Mouse (Mus musculus): ENCODE measurements around the gene Ramp3. TPM values are rescaled to one million over a fixed set of nuclear protein-coding genes. Genes with fewer than 3 reads are reported as not detected.
A peak's percentile ranks its signal among the peaks of the same experiment; 100 is the strongest.
"Not testable (repeated sequence)": the region's sequence is repeated elsewhere in the genome, so short reads cannot be mapped to it uniquely, and the experiment has no call there.

Gene Ramp3
- polyA plus RNA-seq, 1 experiment from 2014 or later = 26.7 TPM

DNA sequence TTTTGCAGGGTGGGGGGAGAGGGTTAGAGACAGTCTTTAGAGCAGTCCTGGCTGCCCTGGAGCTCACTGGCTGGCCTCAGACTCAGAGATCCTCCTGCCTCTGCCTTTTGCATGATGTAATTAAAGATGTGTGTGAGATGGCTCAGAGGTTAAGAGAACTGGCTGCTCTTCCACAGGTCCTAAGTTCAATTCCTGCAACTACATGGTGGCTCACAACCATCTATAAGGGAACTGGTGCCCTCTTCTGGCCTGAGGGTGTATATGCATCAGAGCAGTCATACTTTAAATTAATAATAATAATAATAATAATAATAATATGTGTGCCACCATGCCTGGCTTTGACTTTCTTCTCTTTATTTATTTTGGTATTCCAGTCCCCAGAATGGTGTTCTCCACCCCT, 28.7 kb upstream of the Ramp3 start:
- no peak overlapping the region for H3K4me3 ChIP-seq (replicated peaks; ENCODE audit: low read length)
- H3K4me2 ChIP-seq (replicated peaks) = no peak overlapping the region
- no peak overlapping the region for H3K9ac ChIP-seq
- H3K4me1 ChIP-seq (replicated peaks; ENCODE audit: control insufficient read depth, insufficient read depth, low read length) = peaks cover 14% of the 10 kb centered on the region
- H3K9me3 ChIP-seq (ENCODE audit: control insufficient read depth, low read length) = no peaks in the 10 kb centered on the region
- no peak for ATAC-seq (ENCODE audit: low FRiP score)
- H3K27ac ChIP-seq = no peak overlapping the region
- H3K27me3 ChIP-seq (ENCODE audit: control insufficient read depth, insufficient read depth, low read length) = no peaks in the 10 kb centered on the region
- DNase-seq (ENCODE audit: low spot score) = peak; percentile 31
- H3K36me3 ChIP-seq (replicated peaks; ENCODE audit: control insufficient read depth, insufficient read depth) = no peaks in the 10 kb centered on the region

DNA sequence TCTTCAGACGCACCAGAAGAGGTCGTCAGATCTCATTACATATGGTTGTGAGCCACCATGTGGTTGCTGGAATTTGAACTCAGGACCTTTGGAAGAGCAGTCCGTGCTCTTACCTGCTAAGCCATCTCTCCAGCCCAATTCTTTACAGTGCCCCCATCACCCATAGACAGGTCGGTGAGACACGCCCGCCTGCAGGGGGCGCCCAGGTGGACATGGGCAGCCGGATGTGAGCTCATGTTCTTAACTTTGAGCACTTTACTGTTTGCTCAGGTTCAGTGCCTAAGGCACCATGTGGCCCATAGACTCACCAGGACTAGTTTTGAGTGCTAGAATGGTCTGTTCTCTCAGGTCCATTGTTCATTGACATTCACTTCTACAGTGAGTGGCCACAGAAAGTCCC, 22.2 kb upstream of the Ramp3 start:
- Histone ChIP-seq H3K36me3 (replicated peaks; ENCODE audit: control insufficient read depth, insufficient read depth) (no peaks in the 10 kb centered on the region), H3K9ac (no peak overlapping the region), H3K27me3 (ENCODE audit: control insufficient read depth, insufficient read depth, low read length) (no peaks in the 10 kb centered on the region), H3K27ac (no peak overlapping the region), H3K4me2 (replicated peaks) (no peak overlapping the region), H3K4me3 (replicated peaks; ENCODE audit: low read length) (no peak overlapping the region), H3K9me3 (ENCODE audit: control insufficient read depth, low read length) (no peaks in the 10 kb centered on the region), H3K4me1 (replicated peaks; ENCODE audit: control insufficient read depth, insufficient read depth, low read length) (no peaks in the 10 kb centered on the region)
- ATAC-seq (ENCODE audit: low FRiP score) (no peak; the same call in 1 of the 2 replicates), DNase-seq (ENCODE audit: low spot score) (no peak)
- 75% methylated on average over 8 of the region's 8 CpGs for WGBS

DNA sequence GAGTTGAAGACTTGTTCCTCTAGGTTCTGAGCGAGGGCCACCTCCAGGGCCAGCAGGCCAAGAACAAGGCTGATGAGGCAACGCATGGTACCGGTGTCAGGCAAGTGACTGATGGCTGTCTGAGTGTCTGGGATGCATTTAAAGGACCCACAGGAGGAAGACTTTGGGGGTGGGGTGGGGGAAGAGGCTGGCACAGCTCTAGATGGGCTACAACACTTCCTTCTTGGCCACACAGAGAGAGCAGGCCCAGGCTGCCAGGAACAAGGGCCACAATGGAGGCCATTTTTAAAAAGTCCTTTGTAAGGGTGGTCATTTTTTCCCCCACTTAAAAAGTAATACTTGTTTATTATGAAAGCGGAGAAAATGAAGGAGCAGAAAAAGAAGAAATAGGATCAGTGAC, 19.8 kb upstream of the Ramp3 start, which contains the start of gene Wap:
Gene Wap (minus strand): TSS at position 101 of the 400 bp plus-strand sequence.
- no peak for ATAC-seq (ENCODE audit: low FRiP score)
- no peaks in the 10 kb centered on the region for H3K9me3 ChIP-seq (ENCODE audit: control insufficient read depth, low read length)
- no peak for DNase-seq (ENCODE audit: low spot score)
- no peak within 1 kb of the TSS for H3K9ac ChIP-seq
- no peaks in the 10 kb centered on the region for H3K27me3 ChIP-seq (ENCODE audit: control insufficient read depth, insufficient read depth, low read length)
- no peak within 1 kb of the TSS for H3K4me2 ChIP-seq (replicated peaks)
- H3K4me3 ChIP-seq (replicated peaks; ENCODE audit: low read length) = no peak within 1 kb of the TSS
- WGBS = 92% methylated on average over 4 of the region's 4 CpGs
- no peaks in the 10 kb centered on the region for H3K4me1 ChIP-seq (replicated peaks; ENCODE audit: control insufficient read depth, insufficient read depth, low read length)
- H3K36me3 ChIP-seq (replicated peaks; ENCODE audit: control insufficient read depth, insufficient read depth) = no peaks in the 10 kb centered on the region
- H3K27ac ChIP-seq = no peak within 1 kb of the TSS

DNA sequence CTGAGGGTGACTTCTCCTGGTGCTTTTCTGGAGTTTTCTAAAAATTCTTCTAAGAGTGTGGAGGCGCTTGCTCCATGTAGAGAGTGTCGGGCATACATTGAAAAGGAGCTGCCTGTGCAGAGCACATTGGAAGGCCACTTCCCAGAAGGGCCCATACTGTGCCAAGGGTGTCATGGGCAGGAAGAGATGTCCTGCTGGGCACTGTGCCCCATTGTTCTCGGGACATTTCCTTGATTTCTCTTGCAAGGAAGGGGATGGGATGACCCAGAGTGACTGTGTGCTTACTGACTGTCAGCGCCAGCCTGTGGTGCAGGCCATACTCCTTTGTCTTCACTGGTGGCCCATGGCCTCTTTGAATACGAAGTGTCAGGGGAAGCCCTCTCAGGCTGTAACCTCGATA, 19.2 kb upstream of the Ramp3 start:
- no peak overlapping the region for H3K27ac ChIP-seq
- no peak overlapping the region for H3K4me3 ChIP-seq (replicated peaks; ENCODE audit: low read length)
- WGBS = 74% methylated on average over 6 of the region's 6 CpGs
- H3K4me1 ChIP-seq (replicated peaks; ENCODE audit: control insufficient read depth, insufficient read depth, low read length) = no peaks in the 10 kb centered on the region
- no peaks in the 10 kb centered on the region for H3K9me3 ChIP-seq (ENCODE audit: control insufficient read depth, low read length)
- H3K27me3 ChIP-seq (ENCODE audit: control insufficient read depth, insufficient read depth, low read length) = no peaks in the 10 kb centered on the region
- no peak overlapping the region for H3K4me2 ChIP-seq (replicated peaks)
- ATAC-seq (ENCODE audit: low FRiP score) (no peak), DNase-seq (ENCODE audit: low spot score) (no peak)
- H3K36me3 ChIP-seq (replicated peaks; ENCODE audit: control insufficient read depth, insufficient read depth) = no peaks in the 10 kb centered on the region
- H3K9ac ChIP-seq = no peak overlapping the region

DNA sequence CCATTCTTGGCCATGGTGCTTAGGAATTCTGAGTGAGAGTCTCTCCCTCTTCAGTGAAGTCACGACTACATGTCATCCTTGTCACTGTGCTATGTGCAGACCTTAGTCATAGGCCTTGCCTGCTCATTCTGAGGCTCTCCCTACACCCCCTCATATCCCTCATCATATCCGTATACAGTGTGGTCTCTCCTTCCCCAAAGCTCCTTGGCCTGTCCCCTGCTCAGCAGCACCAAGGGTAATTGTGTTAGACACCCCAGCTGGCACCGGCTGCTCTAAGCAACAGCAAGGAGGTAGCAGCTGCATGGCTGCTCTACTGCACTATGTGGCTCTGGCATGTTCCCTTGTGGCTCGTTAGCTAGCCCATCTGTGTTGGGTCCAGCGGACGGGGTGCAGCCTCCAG, 13.8 kb upstream of the Ramp3 start:
- DNase-seq (ENCODE audit: low spot score) (no peak), ATAC-seq (ENCODE audit: low FRiP score) (peak; percentile 40; the same call in 1 of the 2 replicates)
- Histone ChIP-seq H3K27ac (no peak overlapping the region), H3K4me3 (replicated peaks; ENCODE audit: low read length) (no peak overlapping the region), H3K9ac (no peak overlapping the region), H3K36me3 (replicated peaks; ENCODE audit: control insufficient read depth, insufficient read depth) (no peaks in the 10 kb centered on the region), H3K4me1 (replicated peaks; ENCODE audit: control insufficient read depth, insufficient read depth, low read length) (no peaks in the 10 kb centered on the region), H3K9me3 (ENCODE audit: control insufficient read depth, low read length) (no peaks in the 10 kb centered on the region), H3K4me2 (replicated peaks) (no peak overlapping the region), H3K27me3 (ENCODE audit: control insufficient read depth, insufficient read depth, low read length) (no peaks in the 10 kb centered on the region)
- 66% methylated on average over 6 of the region's 6 CpGs for WGBS

DNA sequence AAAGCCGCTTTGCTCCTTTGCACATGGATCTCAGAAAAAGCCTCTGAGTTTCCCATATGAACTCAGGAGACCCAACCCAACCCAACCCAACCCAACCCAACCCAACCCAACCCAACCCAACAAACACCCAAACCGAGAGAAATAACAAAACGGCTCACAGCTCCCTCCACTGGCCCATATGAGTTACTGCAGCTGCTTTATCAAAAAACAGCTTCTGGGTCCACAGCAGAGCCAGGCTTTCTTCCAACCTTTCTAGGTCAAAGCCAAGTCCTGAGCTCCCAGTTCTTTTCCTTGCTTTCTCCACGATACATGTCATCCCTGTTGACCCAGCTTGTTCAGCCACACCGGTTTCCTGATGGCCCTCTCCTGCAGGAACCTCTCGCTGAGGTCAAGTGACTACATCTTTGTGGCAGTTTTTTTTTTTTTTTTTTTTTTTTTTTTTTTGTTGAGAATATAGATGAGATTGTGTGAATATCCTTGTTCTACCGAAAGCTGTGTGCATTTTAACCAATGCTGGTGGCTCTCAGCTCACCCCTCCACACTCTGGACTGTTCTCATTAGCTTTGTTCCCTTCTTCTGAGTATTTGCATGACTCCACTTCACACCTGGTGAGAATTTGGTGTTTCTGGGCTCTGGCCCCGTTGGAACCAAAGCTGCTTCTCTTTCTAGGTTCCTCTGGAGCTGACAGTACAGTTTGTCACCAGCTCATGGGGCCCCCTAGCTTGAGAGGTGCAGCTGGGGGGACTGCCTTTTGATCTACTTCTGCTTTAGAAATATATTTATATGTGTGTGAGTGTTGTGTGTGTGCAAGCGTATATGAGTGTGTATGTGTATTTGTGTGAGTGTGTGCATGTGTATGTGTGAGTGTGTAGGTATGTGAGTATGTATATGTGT, 10.2 kb upstream of the Ramp3 start:
- Histone ChIP-seq H3K4me2 (replicated peaks) (no peak overlapping the region), H3K27ac (no peak overlapping the region), H3K27me3 (ENCODE audit: control insufficient read depth, insufficient read depth, low read length) (no peaks in the 10 kb centered on the region), H3K4me3 (replicated peaks; ENCODE audit: low read length) (no peak overlapping the region), H3K9me3 (ENCODE audit: control insufficient read depth, low read length) (no peaks in the 10 kb centered on the region), H3K4me1 (replicated peaks; ENCODE audit: control insufficient read depth, insufficient read depth, low read length) (no peaks in the 10 kb centered on the region), H3K9ac (no peak overlapping the region), H3K36me3 (replicated peaks; ENCODE audit: control insufficient read depth, insufficient read depth) (no peaks in the 10 kb centered on the region)
- ATAC-seq (ENCODE audit: low FRiP score) = no peak
- 62% methylated on average over 9 of the region's 9 CpGs for WGBS
- DNase-seq (ENCODE audit: low spot score) = no peak

DNA sequence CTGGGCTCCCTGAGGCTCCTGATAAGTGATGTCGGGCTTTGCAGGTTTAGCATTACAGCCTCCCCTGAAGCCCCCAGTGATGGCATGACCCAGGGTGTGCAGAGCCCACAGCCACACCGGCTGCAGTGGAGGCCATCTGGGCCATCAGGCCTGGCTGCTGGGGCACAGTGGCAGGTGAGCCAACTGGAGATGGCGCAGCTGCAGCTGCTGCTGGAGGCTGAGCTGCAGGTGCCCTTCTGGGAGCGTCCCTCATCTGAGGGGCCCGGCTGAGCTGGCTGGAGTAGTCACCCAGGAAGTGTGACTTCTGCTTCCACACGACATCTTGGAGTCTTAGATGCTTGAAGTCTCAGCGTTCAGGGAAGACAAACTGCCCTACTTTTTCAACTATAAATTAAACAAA, 7.8 kb upstream of the Ramp3 start:
- Histone ChIP-seq H3K4me2 (replicated peaks) (no peak overlapping the region), H3K27ac (no peak overlapping the region), H3K9me3 (ENCODE audit: control insufficient read depth, low read length) (no peaks in the 10 kb centered on the region), H3K36me3 (replicated peaks; ENCODE audit: control insufficient read depth, insufficient read depth) (no peaks in the 10 kb centered on the region), H3K9ac (no peak overlapping the region), H3K4me3 (replicated peaks; ENCODE audit: low read length) (no peak overlapping the region), H3K4me1 (replicated peaks; ENCODE audit: control insufficient read depth, insufficient read depth, low read length) (no peaks in the 10 kb centered on the region), H3K27me3 (ENCODE audit: control insufficient read depth, insufficient read depth, low read length) (no peaks in the 10 kb centered on the region)
- ATAC-seq (ENCODE audit: low FRiP score) (no peak), DNase-seq (ENCODE audit: low spot score) (no peak)
- 66% methylated on average over 7 of the region's 7 CpGs for WGBS

DNA sequence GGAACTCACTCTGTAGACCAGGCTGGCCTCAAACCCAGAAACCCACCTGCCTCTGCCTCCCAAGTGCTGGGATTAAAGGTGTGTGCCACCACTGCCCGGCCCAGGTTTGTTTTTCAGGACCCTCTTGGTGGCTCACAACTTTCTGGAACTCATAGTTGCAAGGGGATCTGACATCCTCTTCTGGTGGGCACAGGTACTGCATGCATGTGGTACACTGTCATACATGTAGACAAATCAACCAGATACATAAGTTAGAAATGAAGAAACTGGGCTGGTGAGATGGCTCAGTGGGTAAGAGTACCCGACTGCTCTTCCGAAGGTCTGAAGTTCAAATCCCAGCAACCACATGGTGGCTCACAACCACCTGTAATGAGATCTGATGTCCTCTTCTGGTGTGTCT, 5.3 kb upstream of the Ramp3 start:
- H3K36me3 ChIP-seq (replicated peaks; ENCODE audit: control insufficient read depth, insufficient read depth); H3K4me1 ChIP-seq (replicated peaks; ENCODE audit: control insufficient read depth, insufficient read depth, low read length); ATAC-seq (ENCODE audit: low FRiP score); H3K27me3 ChIP-seq (ENCODE audit: control insufficient read depth, insufficient read depth, low read length); H3K4me2 ChIP-seq (replicated peaks); H3K9ac ChIP-seq; H3K9me3 ChIP-seq (ENCODE audit: control insufficient read depth, low read length); H3K4me3 ChIP-seq (replicated peaks; ENCODE audit: low read length); DNase-seq (ENCODE audit: low spot score); H3K27ac ChIP-seq: not testable (repeated sequence)
- WGBS = 86% methylated on average over 3 of the region's 3 CpGs

DNA sequence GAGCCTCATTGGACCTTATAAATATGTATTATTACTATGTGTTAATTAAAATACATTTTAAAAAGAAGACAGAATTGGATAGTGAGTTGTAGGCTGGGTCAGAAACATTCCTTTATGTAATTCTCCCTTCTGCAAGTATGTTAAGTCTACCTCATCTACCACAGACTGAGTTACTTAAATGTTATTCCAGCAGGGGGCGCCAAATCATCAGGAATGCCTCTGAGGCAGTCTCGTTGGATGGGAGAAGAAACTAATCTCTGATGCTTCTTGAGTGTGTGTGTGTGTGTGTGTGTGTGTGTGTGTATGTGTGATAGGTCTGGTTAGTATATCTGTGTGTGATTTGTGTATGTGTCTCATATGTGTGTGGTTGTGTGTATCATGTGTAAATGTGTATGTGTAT, 3.4 kb upstream of the Ramp3 start:
- Histone ChIP-seq H3K9me3 (ENCODE audit: control insufficient read depth, low read length) (no peaks in the 10 kb centered on the region), H3K4me3 (replicated peaks; ENCODE audit: low read length) (no peak overlapping the region), H3K4me1 (replicated peaks; ENCODE audit: control insufficient read depth, insufficient read depth, low read length) (peaks cover 6% of the 10 kb centered on the region; the same call in 1 of the 2 replicates), H3K27ac (no peak overlapping the region), H3K9ac (no peak overlapping the region), H3K4me2 (replicated peaks) (no peak overlapping the region), H3K27me3 (ENCODE audit: control insufficient read depth, insufficient read depth, low read length) (no peaks in the 10 kb centered on the region), H3K36me3 (replicated peaks; ENCODE audit: control insufficient read depth, insufficient read depth) (no peaks in the 10 kb centered on the region)
- peak; percentile 98 for DNase-seq (ENCODE audit: low spot score)
- WGBS = 1% methylated on average over 2 of the region's 2 CpGs
- peak; percentile 85 for ATAC-seq (ENCODE audit: low FRiP score)

Data from hindbrain, embryonic 14.5 days (tissue).